In the genomic region with DNA sequence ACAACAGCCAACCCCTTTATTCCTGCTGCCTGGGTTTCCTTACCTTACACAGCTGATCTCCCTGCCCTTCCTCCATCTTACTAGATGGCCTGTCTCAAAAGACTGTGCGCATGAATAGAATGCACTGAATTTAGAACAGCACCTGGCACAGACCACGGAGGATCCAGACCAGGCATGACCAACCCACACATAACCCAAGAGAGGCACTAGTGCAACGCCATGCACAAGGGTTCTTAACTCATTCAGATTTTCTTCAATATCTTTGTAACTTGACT, we compare ENCODE assay signal across 14 mouse cellular contexts. TPM values are rescaled to one million over a fixed set of nuclear protein-coding genes. Genes with fewer than 3 reads are reported as not detected.
A peak's percentile ranks its signal among the peaks of the same experiment; 100 is the strongest.
DNase-seq lines count a peak whose midpoint lies in the region; ATAC-seq and TF ChIP-seq lines count a peak whose summit lies in the region.
"Had no signal": no experiment of that assay in that cellular context is flagged by ENCODE, and none has a peak within 500 bp of the region (broad histone marks: within the 10 kb centered on the region; RNA-seq: fewer than 3 reads in every experiment).

No protein-coding gene starts in this region.

- H3K4me3 ChIP-seq in hindbrain, embryonic 13.5 days, result no peak overlapping the region
- no peak overlapping the region for H3K4me3 ChIP-seq in hindbrain, embryonic 12.5 days
- H3K4me3 ChIP-seq in testis, adult 2 months (ENCODE audit: control insufficient read depth, low read depth, low read length), result no peak overlapping the region
- H3K4me3 ChIP-seq: limb, embryonic 13.5 days; midbrain, embryonic 13.5 days had no signal

- no peak overlapping the region for H3K9ac ChIP-seq in hindbrain, embryonic 13.5 days
- H3K9ac ChIP-seq in hindbrain, embryonic 12.5 days, result no peak overlapping the region
- H3K9ac ChIP-seq: limb, embryonic 13.5 days had no signal

- peak; percentile 59 for DNase-seq in cerebellum, adult 9-11 months
- DNase-seq in cerebellum, postnatal 10 days, result no peak
- no peak for DNase-seq in testis, postnatal 14 days (ENCODE audit: low spot score)
- DNase-seq in frontal cortex, postnatal 36 days (ENCODE audit: low spot score in 2 of 2), result no peak
- DNase-seq in urinary bladder, postnatal 36 days (ENCODE audit: low spot score in 2 of 2), result no peak
- DNase-seq: gastrocnemius, postnatal 14 days; right cerebral cortex, postnatal 14 days had no signal

- no peaks in the 10 kb centered on the region for H3K9me3 ChIP-seq in hindbrain, embryonic 13.5 days
- H3K9me3 ChIP-seq in hindbrain, embryonic 12.5 days (replicated peaks), result no peaks in the 10 kb centered on the region
- H3K9me3 ChIP-seq: embryonic facial prominence, embryonic 10.5 days; G1E; limb, embryonic 13.5 days; midbrain, embryonic 13.5 days had no signal

- no peaks in the 10 kb centered on the region for H3K27me3 ChIP-seq in hindbrain, embryonic 13.5 days
- H3K27me3 ChIP-seq in hindbrain, embryonic 12.5 days, result no peaks in the 10 kb centered on the region
- H3K27me3 ChIP-seq in testis, adult 2 months (ENCODE audit: control insufficient read depth, insufficient read depth, low read length), result no peaks in the 10 kb centered on the region
- H3K27me3 ChIP-seq: limb, embryonic 13.5 days; midbrain, embryonic 13.5 days had no signal

- ATAC-seq in hindbrain, embryonic 13.5 days (ENCODE audit: low FRiP score), result no peak
- no peak for ATAC-seq in hindbrain, embryonic 12.5 days (ENCODE audit: low FRiP score)
- ATAC-seq: midbrain, embryonic 13.5 days had no signal

- H3K4me1 ChIP-seq in hindbrain, embryonic 13.5 days (replicated peaks), result peaks cover 51% of the 10 kb centered on the region
- peaks cover 39% of the 10 kb centered on the region for H3K4me1 ChIP-seq in hindbrain, embryonic 12.5 days
- peaks cover 11% of the 10 kb centered on the region for H3K4me1 ChIP-seq in testis, adult 2 months (ENCODE audit: control insufficient read depth, insufficient read depth, low read length)

- TF ChIP-seq POLR2A in testis, adult 2 months (IDR thresholded peaks at IDR 0.05; ENCODE audit: control insufficient read depth, low read depth, low read length), result no peak

- 86% methylated on average over 3 of the region's 3 CpGs for WGBS in hindbrain, embryonic 13.5 days
- WGBS in hindbrain, embryonic 12.5 days, result 83% methylated on average over 3 of the region's 3 CpGs

- no peak overlapping the region for H3K4me2 ChIP-seq in hindbrain, embryonic 13.5 days
- no peak overlapping the region for H3K4me2 ChIP-seq in hindbrain, embryonic 12.5 days (replicated peaks)
- H3K4me2 ChIP-seq: limb, embryonic 13.5 days had no signal

- no peak for TF ChIP-seq CTCF in testis, adult 2 months (IDR thresholded peaks at IDR 0.05; ENCODE audit: control insufficient read depth, insufficient read depth, insufficient replicate concordance, low read depth, low read length)

- H3K36me3 ChIP-seq in hindbrain, embryonic 13.5 days, result no peaks in the 10 kb centered on the region
- no peaks in the 10 kb centered on the region for H3K36me3 ChIP-seq in hindbrain, embryonic 12.5 days
- no peaks in the 10 kb centered on the region for H3K36me3 ChIP-seq in testis, adult 2 months (ENCODE audit: control insufficient read depth, insufficient read depth, low read length)
- H3K36me3 ChIP-seq: G1E; midbrain, embryonic 13.5 days had no signal

- H3K27ac ChIP-seq in hindbrain, embryonic 13.5 days, result peak overlapping the region; percentile 73; the same call in 1 of the 2 replicates
- no peak overlapping the region for H3K27ac ChIP-seq in hindbrain, embryonic 12.5 days
- peak overlapping the region; percentile 83 for H3K27ac ChIP-seq in testis, adult 2 months (ENCODE audit: control insufficient read depth, insufficient read depth, low read depth, low read length)
- H3K27ac ChIP-seq: limb, embryonic 13.5 days had no signal

RNA-seq across cellular contexts. Expression of a gene that starts 2.9 kb away (rescaled TPM):
- 48.3 and 48.4 TPM in 2 replicates for polyA plus RNA-seq in hindbrain, embryonic 13.5 days (2015; fragmentation: Nextera tagmentation; extraction: Ambion mirVana)
- polyA plus RNA-seq in hindbrain, embryonic 12.5 days (2016; fragmentation: Nextera tagmentation; extraction: Ambion mirVana), result 58.6 and 64.5 TPM in 2 replicates
- polyA plus RNA-seq in testis, adult 2 months (2012; rRNA removed), result 22.5 and 30.7 TPM in 2 replicates
